Mouse (Mus musculus) limb, embryonic 15.5 days (tissue): ENCODE measurements around the gene Kbtbd6. TPM values are rescaled to one million over a fixed set of nuclear protein-coding genes. Genes with fewer than 3 reads are reported as not detected.
"Not testable (repeated sequence)": the region's sequence is repeated elsewhere in the genome, so short reads cannot be mapped to it uniquely, and the experiment has no call there.

ENCODE experiments used
- ATAC-seq: fragments of 200-750 bp; cut with Nextera tagmentation; 2 replicates; pipeline ENCODE4 v1.8.0; 2017; ENCODE audit warnings: low read depth, moderate TSS enrichment; ENCODE audit not compliant: insufficient number of reproducible peaks, low FRiP score, low TSS enrichment
- H3K27ac ChIP-seq: fragments of 300-500 bp; sonication (generic); 2 replicates; pipeline ENCODE4 v1.5.1; 2015; ENCODE audit warnings: moderate library complexity, mild to moderate bottlenecking, inconsistent platforms
- H3K27me3 ChIP-seq: fragments of 300-500 bp; sonication (generic); 2 replicates; pipeline ENCODE4 v1.6.1; 2015; ENCODE audit warnings: inconsistent platforms
- H3K36me3 ChIP-seq: fragments of 300-500 bp; sonication (generic); 2 replicates; pipeline ENCODE4 v1.6.1; 2015; ENCODE audit warnings: inconsistent platforms
- H3K4me1 ChIP-seq: fragments of 300-500 bp; sonication (generic); 2 replicates; pipeline ENCODE4 v1.6.1; 2015; ENCODE audit warnings: inconsistent platforms
- H3K4me2 ChIP-seq: fragments of 300-500 bp; sonication (generic); 2 replicates; pipeline ENCODE4 v1.6.1; 2015; ENCODE audit warnings: mild to moderate bottlenecking, inconsistent platforms
- H3K4me3 ChIP-seq: fragments of 300-500 bp; sonication (generic); 2 replicates; pipeline ENCODE4 v1.5.1; 2015; ENCODE audit warnings: mild to moderate bottlenecking, inconsistent platforms
- H3K9ac ChIP-seq: fragments of 300-500 bp; sonication (generic); 2 replicates; pipeline ENCODE4 v1.6.1; 2015; ENCODE audit warnings: inconsistent platforms
- H3K9me3 ChIP-seq: fragments of 300-500 bp; sonication (generic); 2 replicates; pipeline ENCODE4 v1.6.1; 2016; ENCODE audit warnings: inconsistent platforms
- WGBS: fragments of 180-500 bp; shearing (Covaris S2); methylation state at CpG from one replicate; pipeline ENCODE4 v1.1.7; 2015; 5-methylcytosine and 5-hydroxymethylcytosine counted together
- polyA plus RNA-seq: library from polyadenylated mRNA; unstranded; fragments of >200 nt; fragmentation: Nextera tagmentation; extraction: Ambion mirVana; gene quantifications from 2 replicates; pipeline ENCODE4 v1.2.1, GENCODE M21; 2015

The Kbtbd6 gene
- polyA plus RNA-seq, 1 experiment from 2014 or later = 2.2 TPM

DNA sequence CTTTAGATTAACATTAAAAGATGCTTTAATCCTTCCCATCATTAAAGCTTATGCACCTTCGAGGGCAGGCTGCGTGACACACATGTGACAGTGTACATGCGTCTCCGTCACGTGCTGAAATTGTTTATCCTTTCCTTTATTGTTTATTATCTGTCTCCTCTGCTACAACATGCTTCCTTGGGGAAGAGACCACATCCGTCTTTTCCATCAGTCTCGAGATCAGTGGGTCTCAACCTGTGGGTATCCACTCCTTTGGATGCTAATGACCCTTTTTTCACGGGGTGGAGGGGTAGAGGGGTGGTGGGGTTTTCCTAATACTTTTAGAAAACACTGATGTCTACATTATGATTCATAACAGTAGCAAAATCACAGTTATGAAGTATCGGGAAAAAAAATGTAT lies 7.0 kb upstream of the Kbtbd6 start:
- Histone ChIP-seq H3K27ac (no peak overlapping the region), H3K9me3 (no peaks in the 10 kb centered on the region), H3K4me1 (no peaks in the 10 kb centered on the region), H3K4me2 (no peak overlapping the region), H3K9ac (no peak overlapping the region), H3K4me3 (no peak overlapping the region), H3K36me3 (no peaks in the 10 kb centered on the region), H3K27me3 (no peaks in the 10 kb centered on the region)
- 89% methylated on average over 9 of the region's 9 CpGs for WGBS
- no peak for ATAC-seq

DNA sequence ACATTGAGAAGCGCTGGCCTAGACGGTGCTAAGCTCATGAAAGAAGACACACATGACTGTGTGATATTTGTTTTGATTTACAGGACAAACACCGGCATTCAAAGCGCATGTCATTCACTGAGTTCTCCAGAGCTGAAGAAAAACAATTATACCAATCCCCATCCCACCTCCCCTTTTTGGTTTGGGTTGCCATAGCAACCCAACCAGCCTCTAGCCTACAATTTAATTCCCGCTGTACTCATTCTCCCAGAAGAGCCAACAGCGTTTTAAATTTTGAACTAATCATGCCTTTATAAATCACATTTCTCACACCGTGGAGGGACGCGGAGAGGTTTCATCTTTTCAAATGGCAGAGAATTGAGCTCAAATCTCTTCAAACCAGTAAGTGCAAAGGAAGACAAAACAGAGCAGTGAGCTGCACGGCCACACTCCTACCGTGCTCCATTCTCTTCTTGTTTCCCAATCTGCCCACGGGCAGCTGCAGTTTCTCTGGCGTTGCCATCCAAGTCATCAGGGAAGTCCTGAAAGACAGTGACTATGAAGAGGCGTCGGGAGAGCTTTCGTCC lies 6.5 kb upstream of the Kbtbd6 start:
- no peak overlapping the region for H3K4me3 ChIP-seq
- H3K36me3 ChIP-seq = no peaks in the 10 kb centered on the region
- H3K4me2 ChIP-seq = no peak overlapping the region
- H3K9ac ChIP-seq = no peak overlapping the region
- H3K9me3 ChIP-seq = no peaks in the 10 kb centered on the region
- no peaks in the 10 kb centered on the region for H3K4me1 ChIP-seq
- H3K27ac ChIP-seq = no peak overlapping the region
- 75% methylated on average over 16 of the region's 16 CpGs for WGBS
- no peaks in the 10 kb centered on the region for H3K27me3 ChIP-seq
- no peak for ATAC-seq

DNA sequence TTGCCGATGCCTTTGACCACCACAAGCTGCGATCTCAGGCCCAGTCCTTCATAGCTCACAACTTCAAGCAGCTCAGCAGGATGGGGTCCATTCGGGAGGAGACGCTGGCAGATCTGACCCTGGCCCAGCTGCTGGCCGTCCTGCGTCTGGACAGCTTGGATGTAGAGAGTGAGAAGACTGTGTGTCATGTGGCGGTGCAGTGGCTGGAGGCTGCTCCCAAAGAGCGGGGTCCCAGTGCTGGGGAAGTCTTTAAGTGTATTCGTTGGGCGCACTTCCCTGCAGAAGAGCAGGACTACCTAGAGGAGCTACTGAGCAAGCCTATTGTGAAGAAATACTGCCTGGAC lies 928 bp downstream of the Kbtbd6 start:
- not testable (repeated sequence) for H3K27me3 ChIP-seq, H3K4me1 ChIP-seq, H3K9ac ChIP-seq, H3K27ac ChIP-seq, H3K4me3 ChIP-seq, H3K4me2 ChIP-seq, ATAC-seq, H3K9me3 ChIP-seq, H3K36me3 ChIP-seq
- WGBS = 96% methylated on average over 7 of the region's 10 CpGs

DNA sequence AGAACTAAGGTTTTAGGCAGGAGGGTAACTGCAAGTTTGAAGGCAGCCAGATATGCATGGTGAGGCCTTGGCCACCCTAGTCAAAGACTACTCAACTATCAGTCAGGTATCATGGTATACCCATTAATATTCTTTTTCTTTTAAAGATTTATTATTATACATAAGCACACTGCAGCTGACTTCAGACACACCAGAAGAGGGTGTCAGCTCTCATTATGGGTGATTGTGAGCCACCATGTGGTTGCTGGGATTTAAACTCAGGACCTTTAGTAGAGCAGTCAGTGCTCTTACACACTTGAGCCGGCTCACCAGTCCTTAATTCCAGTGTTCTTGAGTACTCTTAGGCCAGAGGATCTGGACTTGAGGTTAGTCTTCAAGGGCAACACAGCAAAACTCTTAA lies 8.8 kb downstream of the Kbtbd6 start:
- no peak for ATAC-seq
- H3K9ac ChIP-seq = no peak overlapping the region
- H3K27me3 ChIP-seq = no peaks in the 10 kb centered on the region
- no peak overlapping the region for H3K4me3 ChIP-seq
- H3K9me3 ChIP-seq = no peaks in the 10 kb centered on the region
- H3K36me3 ChIP-seq = peaks cover 34% of the 10 kb centered on the region
- no peak overlapping the region for H3K4me2 ChIP-seq
- 93% methylated on average over 1 of the region's 1 CpGs for WGBS
- no peak overlapping the region for H3K27ac ChIP-seq
- no peaks in the 10 kb centered on the region for H3K4me1 ChIP-seq

DNA sequence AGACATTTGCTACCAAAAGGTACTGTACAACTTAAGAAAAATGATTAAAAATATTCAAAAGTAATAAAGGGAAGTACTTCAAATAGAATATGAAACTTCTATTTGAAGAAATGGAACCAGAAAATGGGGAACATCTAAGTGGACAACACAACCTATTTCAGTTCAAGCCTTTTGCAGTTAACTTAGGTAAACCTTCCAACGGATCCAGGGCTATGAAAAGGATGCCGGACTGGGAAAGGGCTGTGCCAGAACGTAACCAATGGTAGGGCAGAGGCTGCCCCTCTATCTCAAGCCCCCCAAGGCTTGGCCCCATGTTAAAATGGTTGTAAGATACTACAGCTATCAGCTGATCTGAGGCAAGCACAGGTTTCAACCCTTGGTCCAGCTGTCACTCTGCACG lies 9.4 kb downstream of the Kbtbd6 start:
- Histone ChIP-seq H3K36me3 (peaks cover 38% of the 10 kb centered on the region), H3K9ac (no peak overlapping the region), H3K4me1 (no peaks in the 10 kb centered on the region), H3K9me3 (no peaks in the 10 kb centered on the region), H3K4me3 (no peak overlapping the region), H3K4me2 (no peak overlapping the region), H3K27me3 (no peaks in the 10 kb centered on the region), H3K27ac (no peak overlapping the region)
- WGBS = 97% methylated on average over 4 of the region's 4 CpGs
- no peak for ATAC-seq

DNA sequence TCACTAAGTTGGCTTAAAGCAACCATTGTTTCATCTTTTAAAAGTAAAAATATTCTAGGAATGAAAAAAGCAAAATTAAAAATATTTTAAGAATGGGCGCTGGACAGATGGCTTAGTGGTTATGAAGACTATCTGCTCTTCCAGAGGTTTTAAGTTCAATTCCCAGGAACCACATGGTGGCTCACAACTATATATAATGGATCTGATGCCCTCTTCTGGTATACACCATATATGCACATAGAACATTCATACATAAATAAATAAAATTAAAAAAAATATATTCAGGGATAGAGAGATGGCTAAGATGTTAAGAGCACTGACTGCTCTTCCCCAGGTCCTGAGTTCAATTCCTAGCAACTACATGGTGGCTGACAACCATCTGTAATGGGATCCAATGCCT lies 14.0 kb downstream of the Kbtbd6 start:
- no peak overlapping the region for H3K4me2 ChIP-seq
- no peak overlapping the region for H3K4me3 ChIP-seq
- H3K9me3 ChIP-seq = no peaks in the 10 kb centered on the region
- H3K27me3 ChIP-seq = no peaks in the 10 kb centered on the region
- peaks cover 73% of the 10 kb centered on the region for H3K36me3 ChIP-seq
- WGBS = 84% methylated on average over 1 of the region's 1 CpGs
- H3K9ac ChIP-seq = no peak overlapping the region
- no peak overlapping the region for H3K27ac ChIP-seq
- no peak for ATAC-seq
- no peaks in the 10 kb centered on the region for H3K4me1 ChIP-seq

DNA sequence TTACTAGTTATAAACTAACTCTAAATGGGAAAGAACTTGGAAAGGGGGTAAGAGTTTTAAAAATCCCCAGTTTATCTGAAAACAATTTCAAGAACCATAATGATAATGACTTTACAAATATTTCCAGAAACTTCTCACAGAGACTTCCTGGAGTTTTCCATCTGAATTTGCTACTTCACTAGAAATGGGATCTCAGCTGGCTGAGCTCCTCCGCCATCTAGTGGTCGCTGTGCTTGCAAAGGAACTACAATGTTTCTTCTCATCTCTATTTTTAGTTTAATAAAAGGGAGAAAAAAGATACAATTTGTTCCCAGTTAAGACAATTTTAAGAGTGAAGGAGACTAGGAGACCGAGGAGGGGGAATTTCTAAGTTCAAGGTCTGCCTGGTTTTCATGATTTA lies 16.0 kb downstream of the Kbtbd6 start:
- no peak for ATAC-seq
- H3K4me1 ChIP-seq = no peaks in the 10 kb centered on the region
- no peak overlapping the region for H3K27ac ChIP-seq
- H3K4me2 ChIP-seq = no peak overlapping the region
- no peaks in the 10 kb centered on the region for H3K27me3 ChIP-seq
- 29% methylated on average over 3 of the region's 3 CpGs for WGBS
- H3K9me3 ChIP-seq = no peaks in the 10 kb centered on the region
- H3K36me3 ChIP-seq = peaks cover 76% of the 10 kb centered on the region
- no peak overlapping the region for H3K9ac ChIP-seq
- no peak overlapping the region for H3K4me3 ChIP-seq

DNA sequence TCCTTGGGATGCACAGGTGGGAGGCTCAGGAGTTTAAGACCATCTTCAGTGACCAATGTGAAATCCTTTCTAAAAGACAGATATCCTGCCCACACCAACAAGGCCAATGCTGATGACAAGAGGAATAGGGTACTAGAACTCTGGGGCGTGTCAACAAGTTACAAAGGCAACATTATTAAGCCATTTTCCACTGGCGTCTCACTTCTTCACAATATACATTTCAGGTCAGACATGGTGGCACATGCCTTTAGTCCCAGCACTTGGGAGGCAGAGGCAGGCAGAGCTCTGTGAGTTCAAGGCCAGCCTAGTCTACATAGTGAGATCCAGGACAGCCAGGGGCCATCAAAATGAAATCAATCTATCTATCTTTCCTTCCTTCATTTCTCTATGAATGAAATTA lies 21.7 kb downstream of the Kbtbd6 start:
- WGBS = 88% methylated on average over 2 of the region's 2 CpGs
- ATAC-seq = no peak
- H3K27ac ChIP-seq = no peak overlapping the region
- no peak overlapping the region for H3K4me3 ChIP-seq
- H3K4me1 ChIP-seq = no peaks in the 10 kb centered on the region
- no peak overlapping the region for H3K9ac ChIP-seq
- peaks cover 71% of the 10 kb centered on the region for H3K36me3 ChIP-seq
- no peak overlapping the region for H3K4me2 ChIP-seq
- H3K9me3 ChIP-seq = no peaks in the 10 kb centered on the region
- no peaks in the 10 kb centered on the region for H3K27me3 ChIP-seq

DNA sequence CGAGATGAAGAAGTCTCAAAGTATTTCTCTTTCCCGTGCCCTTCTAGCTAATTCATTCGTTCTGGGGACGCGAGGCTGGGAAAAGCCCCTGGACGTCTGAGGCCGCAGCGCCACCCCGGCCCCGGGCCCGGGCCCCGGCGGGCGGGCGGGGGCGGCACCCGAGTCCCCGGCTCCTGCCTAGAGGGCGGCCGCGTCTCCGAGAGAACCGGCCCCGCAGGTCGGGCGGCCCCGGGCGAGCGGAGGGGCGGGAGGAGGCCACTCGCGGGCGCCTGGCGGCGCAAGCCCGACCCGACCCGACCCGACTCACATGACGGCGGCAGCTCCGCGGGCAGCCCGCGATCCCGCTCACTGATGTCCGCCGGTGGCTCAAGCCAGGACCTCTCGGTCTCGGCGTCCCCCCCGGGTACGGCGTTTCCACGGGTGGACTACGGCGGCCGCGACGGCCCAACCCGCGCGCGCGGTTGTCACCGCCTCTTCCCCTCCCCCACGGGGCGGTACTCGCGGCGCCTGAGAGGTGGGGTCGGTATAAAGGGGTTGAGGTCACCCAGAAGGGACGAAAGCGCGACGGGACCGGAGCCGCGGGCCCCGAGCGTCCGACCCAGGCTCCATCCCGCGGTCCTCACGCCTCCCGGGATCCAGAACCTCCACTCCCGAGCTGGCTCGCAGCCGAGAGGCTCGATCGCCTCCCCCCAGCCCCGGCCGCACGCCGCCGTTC lies 29.1 kb downstream of the Kbtbd6 start, which contains the start of gene Elf1:
Gene Elf1 (plus strand): TSS at position 571 of the 715 bp plus-strand sequence.
- peak within 1 kb of the TSS; percentile 65 for H3K4me2 ChIP-seq
- under 1% methylated on average over 83 of the region's 96 CpGs for WGBS

DNA sequence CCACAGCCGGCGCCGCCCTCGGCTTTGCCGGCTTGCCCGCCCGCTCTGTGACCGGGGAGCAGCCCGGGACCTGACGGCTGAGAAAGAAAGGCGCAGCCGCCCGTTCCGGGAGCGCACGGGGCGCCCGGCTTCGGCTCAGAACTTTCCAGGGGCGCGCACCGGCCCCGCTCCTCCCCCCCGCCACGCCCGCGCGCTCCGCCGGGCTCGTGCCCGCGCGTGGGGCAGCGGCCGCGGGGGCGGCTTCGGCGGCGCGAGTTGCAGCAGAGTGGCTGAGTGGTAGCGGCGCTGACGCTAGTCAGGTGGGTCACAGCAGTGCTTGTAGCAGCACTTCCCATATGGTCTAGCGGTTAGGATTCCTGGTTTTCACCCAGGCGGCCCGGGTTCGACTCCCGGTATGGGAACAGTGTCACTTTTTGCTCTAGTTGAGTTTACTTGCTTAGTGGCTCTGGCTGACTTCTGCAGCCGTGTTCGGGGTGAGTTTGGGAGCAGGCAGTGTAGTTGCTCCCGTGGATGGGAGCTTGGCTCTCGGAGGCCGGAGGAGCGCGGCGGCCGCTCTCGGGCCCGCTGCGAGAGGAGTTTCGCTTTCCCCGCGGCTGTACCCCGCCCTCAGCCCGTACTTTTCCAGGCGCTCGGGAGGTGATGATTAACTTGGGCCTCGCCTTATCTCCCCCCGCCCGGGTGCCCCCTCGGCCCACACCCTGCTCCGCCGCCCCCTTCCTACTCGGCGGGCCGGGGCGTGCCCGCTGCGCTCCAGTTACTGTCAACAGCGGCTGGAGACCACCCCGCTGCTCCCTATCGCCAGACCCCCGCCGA lies 29.9 kb downstream of the Kbtbd6 start, which contains the start of gene Wbp4:
Gene Wbp4 (minus strand): TSS at position 182 of the 813 bp plus-strand sequence.
- WGBS = under 1% methylated on average over 77 of the region's 86 CpGs
- peak; percentile 92 for ATAC-seq
- no peaks in the 10 kb centered on the region for H3K27me3 ChIP-seq
- peak within 1 kb of the TSS; percentile 77 for H3K4me3 ChIP-seq
- H3K36me3 ChIP-seq = peaks cover 8% of the 10 kb centered on the region
- H3K9ac ChIP-seq = peak within 1 kb of the TSS; percentile 94
- H3K27ac ChIP-seq = peak within 1 kb of the TSS; percentile 100
- H3K9me3 ChIP-seq = no peaks in the 10 kb centered on the region
- H3K4me1 ChIP-seq = peaks cover 30% of the 10 kb centered on the region
- H3K4me2 ChIP-seq = peak within 1 kb of the TSS; percentile 65

More for the DNA sequence above, 29.1 kb downstream of the Kbtbd6 start, which contains the start of gene Elf1:
- Histone ChIP-seq H3K4me1 (peaks cover 27% of the 10 kb centered on the region), H3K36me3 (peaks cover 10% of the 10 kb centered on the region), H3K9ac (peak within 1 kb of the TSS; percentile 94), H3K27ac (peak within 1 kb of the TSS; percentile 100), H3K4me3 (peak within 1 kb of the TSS; percentile 77), H3K9me3 (no peaks in the 10 kb centered on the region), H3K27me3 (no peaks in the 10 kb centered on the region)
- ATAC-seq = peak; percentile 86

DNA sequence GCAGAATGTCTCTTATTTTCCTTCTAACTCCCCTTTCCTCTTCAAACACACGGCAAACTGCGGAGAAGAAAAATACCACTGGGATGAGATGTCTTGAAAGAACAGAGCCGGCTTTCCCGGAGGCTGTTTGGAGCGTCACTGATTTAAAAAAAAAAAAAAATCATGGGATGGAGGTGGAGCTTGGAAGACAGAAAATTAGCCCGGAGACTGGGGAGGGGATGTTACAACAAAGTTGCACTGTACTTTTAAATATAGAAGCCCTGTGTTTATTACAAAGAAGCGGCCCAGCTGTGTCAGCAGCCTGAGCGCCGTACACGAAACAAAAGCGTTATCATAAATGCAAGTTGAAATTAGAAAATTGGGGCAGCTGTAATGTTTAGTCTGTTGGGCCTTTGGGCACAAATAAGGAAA lies 30.6 kb downstream of the Kbtbd6 start:
- H3K9me3 ChIP-seq = no peaks in the 10 kb centered on the region
- H3K27ac ChIP-seq = peak overlapping the region; percentile 100
- WGBS = under 1% methylated on average over 11 of the region's 11 CpGs
- H3K36me3 ChIP-seq = peaks cover 4% of the 10 kb centered on the region; the same call in 1 of the 2 replicates
- H3K27me3 ChIP-seq = no peaks in the 10 kb centered on the region
- H3K4me2 ChIP-seq = peak overlapping the region; percentile 65
- H3K4me3 ChIP-seq = peak overlapping the region; percentile 77
- H3K4me1 ChIP-seq = peaks cover 37% of the 10 kb centered on the region
- no peak for ATAC-seq
- H3K9ac ChIP-seq = peak overlapping the region; percentile 94
